ENCODE assay signal across 13 mouse cellular contexts in the genomic region with DNA sequence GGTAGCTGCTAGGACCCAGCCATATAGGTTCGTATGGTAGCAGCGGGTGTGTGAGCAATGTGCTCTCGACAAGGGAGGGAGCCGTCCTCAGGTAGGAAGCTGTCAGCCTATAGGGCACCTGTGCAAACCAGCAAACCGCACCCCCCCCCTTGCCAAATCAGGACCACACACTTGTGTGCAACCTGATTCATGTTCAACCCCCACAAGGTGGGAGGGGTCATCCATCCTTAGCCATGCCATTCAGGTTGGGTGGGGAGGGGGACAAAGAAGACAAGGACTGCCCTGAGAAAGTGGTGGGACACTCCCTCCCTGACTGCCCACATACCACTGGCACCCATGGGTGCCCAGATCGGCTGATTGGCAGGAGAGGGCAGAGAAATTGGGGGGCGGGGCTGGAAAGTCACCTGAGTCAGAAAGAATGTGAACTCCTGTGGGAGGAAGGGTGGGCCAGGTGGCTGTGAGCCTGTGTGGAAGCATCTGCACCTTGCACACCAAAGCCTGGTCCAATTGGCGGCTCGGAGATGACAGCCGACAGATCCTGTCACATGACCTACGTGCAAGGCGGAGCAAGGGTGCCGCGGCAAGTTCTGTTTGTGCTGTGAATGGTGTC.
"Had no signal": no experiment of that assay in that cellular context is flagged by ENCODE, and none has a peak within 500 bp of the region (broad histone marks: within the 10 kb centered on the region; RNA-seq: fewer than 3 reads in every experiment).

No protein-coding gene starts in this region.

- H3K27ac ChIP-seq: kidney, postnatal 0 days; layer of hippocampus, adult 2 months; limb, embryonic 10.5 days; limb, embryonic 13.5 days; liver, embryonic 12.5 days; liver, embryonic 15.5 days; stomach, embryonic 15.5 days had no signal

- H3K36me3 ChIP-seq: limb, embryonic 10.5 days; liver, embryonic 15.5 days had no signal

- ATAC-seq: liver, embryonic 12.5 days had no signal

- H3K9ac ChIP-seq: limb, embryonic 13.5 days; liver, embryonic 12.5 days; liver, embryonic 15.5 days; stomach, embryonic 15.5 days had no signal

- H3K9me3 ChIP-seq: limb, embryonic 10.5 days; limb, embryonic 13.5 days; liver, embryonic 12.5 days; liver, embryonic 15.5 days; stomach, embryonic 15.5 days had no signal

- H3K4me3 ChIP-seq: layer of hippocampus, adult 2 months; limb, embryonic 10.5 days; limb, embryonic 13.5 days; liver, embryonic 12.5 days; liver, embryonic 15.5 days; stomach, embryonic 15.5 days had no signal

- DNase-seq: kidney, postnatal 25 days; layer of hippocampus, adult 9-11 months; liver; lung, adult 18-20 months; lung, postnatal 36 days; midbrain, embryonic 14.5 days had no signal

- H3K4me1 ChIP-seq: limb, embryonic 10.5 days; limb, embryonic 13.5 days; liver, embryonic 12.5 days; liver, embryonic 15.5 days; stomach, embryonic 15.5 days had no signal
